Mouse (Mus musculus) forebrain, embryonic 15.5 days (tissue): ENCODE results near the gene Arl8a. TPM values are rescaled to one million over a fixed set of nuclear protein-coding genes. Genes with fewer than 3 reads are reported as not detected.
"Not testable (repeated sequence)": the region's sequence is repeated elsewhere in the genome, so short reads cannot be mapped to it uniquely, and the experiment has no call there.

Experiments used
- ATAC-seq: fragments of 200-750 bp; cut with Nextera tagmentation; replicated peaks from 2 replicates; pipeline ENCODE4 v1.8.0; 2017; ENCODE audit warnings: mild to moderate bottlenecking, moderate TSS enrichment, moderate library complexity
- H3K27ac ChIP-seq: fragments of 300-500 bp; sonication (generic); replicated peaks from 2 replicates; pipeline ENCODE4 v1.5.1; 2015; ENCODE audit warnings: mild to moderate bottlenecking, inconsistent platforms
- H3K27me3 ChIP-seq: fragments of 300-500 bp; sonication (generic); 2 replicates; pipeline ENCODE4 v1.6.1; 2015; ENCODE audit warnings: inconsistent platforms
- H3K36me3 ChIP-seq: fragments of 300-500 bp; sonication (generic); 2 replicates; pipeline ENCODE4 v1.6.1; 2015; ENCODE audit warnings: mild to moderate bottlenecking, inconsistent platforms
- H3K4me1 ChIP-seq: fragments of 300-500 bp; sonication (generic); 2 replicates; pipeline ENCODE4 v1.6.1; 2015; ENCODE audit warnings: inconsistent platforms
- H3K4me2 ChIP-seq: fragments of 300-500 bp; sonication (generic); replicated peaks from 2 replicates; pipeline ENCODE4 v1.6.1; 2015; ENCODE audit warnings: mild to moderate bottlenecking, inconsistent platforms
- H3K4me3 ChIP-seq: fragments of 300-500 bp; sonication (generic); 2 replicates; pipeline ENCODE4 v1.5.1; 2015; ENCODE audit warnings: mild to moderate bottlenecking, inconsistent platforms
- H3K9ac ChIP-seq: fragments of 300-500 bp; sonication (generic); replicated peaks from 2 replicates; pipeline ENCODE4 v1.6.1; 2015; ENCODE audit warnings: mild to moderate bottlenecking, inconsistent platforms
- H3K9me3 ChIP-seq: fragments of 300-500 bp; sonication (generic); 2 replicates; pipeline ENCODE4 v1.6.1; 2016; ENCODE audit warnings: inconsistent platforms
- WGBS: fragments of 180-500 bp; shearing (Covaris S2); methylation state at CpG from one replicate; pipeline ENCODE4 v1.1.7; 2015; ENCODE audit warnings: mixed read lengths; 5-methylcytosine and 5-hydroxymethylcytosine counted together
- polyA plus RNA-seq: library from polyadenylated mRNA; unstranded; fragments of >200 nt; fragmentation: Nextera tagmentation; extraction: Ambion mirVana; gene quantifications from 2 replicates; pipeline ENCODE4 v1.2.1, GENCODE M21; 2015

Arl8a gene
- polyA plus RNA-seq, 1 experiment from 2014 or later: 307 TPM

GRCm38 (mm10) chr1:135177724-135178123 is 31.1 kb downstream of the Arl8a start:
- no peaks in the 10 kb centered on the region for H3K9me3 ChIP-seq
- no peak overlapping the region for H3K9ac ChIP-seq
- H3K4me3 ChIP-seq: no peak overlapping the region
- no peaks in the 10 kb centered on the region for H3K36me3 ChIP-seq
- H3K4me1 ChIP-seq: 0 out of 2 replicates have a peak, but pooled peaks cover 8% of the 10 kb centered on the region
- ATAC-seq: no peak
- no peak overlapping the region for H3K27ac ChIP-seq
- WGBS: 71% methylated on average over 3 of the region's 3 CpGs
- H3K4me2 ChIP-seq: no peak overlapping the region
- H3K27me3 ChIP-seq: no peaks in the 10 kb centered on the region

GRCm38 (mm10) chr1:135178863-135179262 is 32.2 kb downstream of the Arl8a start:
- H3K4me3 ChIP-seq: no peak overlapping the region
- H3K4me1 ChIP-seq: 0 out of 2 replicates have a peak, but pooled peaks cover 8% of the 10 kb centered on the region
- no peaks in the 10 kb centered on the region for H3K27me3 ChIP-seq
- ATAC-seq: no peak
- H3K9ac ChIP-seq: no peak overlapping the region
- no peaks in the 10 kb centered on the region for H3K36me3 ChIP-seq
- H3K27ac ChIP-seq: no peak overlapping the region
- no peaks in the 10 kb centered on the region for H3K9me3 ChIP-seq
- no peak overlapping the region for H3K4me2 ChIP-seq
- 90% methylated on average over 7 of the region's 7 CpGs for WGBS

GRCm38 (mm10) chr1:135180830-135181229 is 34.2 kb downstream of the Arl8a start:
- no peak overlapping the region for H3K9ac ChIP-seq
- 0 out of 2 replicates have a peak, but pooled peaks cover 8% of the 10 kb centered on the region for H3K4me1 ChIP-seq
- no peak overlapping the region for H3K27ac ChIP-seq
- no peaks in the 10 kb centered on the region for H3K27me3 ChIP-seq
- 92% methylated on average over 10 of the region's 10 CpGs for WGBS
- no peaks in the 10 kb centered on the region for H3K9me3 ChIP-seq
- H3K4me3 ChIP-seq: no peak overlapping the region
- no peak overlapping the region for H3K4me2 ChIP-seq
- ATAC-seq: no peak
- H3K36me3 ChIP-seq: no peaks in the 10 kb centered on the region

GRCm38 (mm10) chr1:135181275-135181674 is 34.7 kb downstream of the Arl8a start:
- Histone ChIP-seq H3K4me1 (0 out of 2 replicates have a peak, but pooled peaks cover 8% of the 10 kb centered on the region), H3K4me2 (no peak overlapping the region), H3K27me3 (no peaks in the 10 kb centered on the region), H3K36me3 (no peaks in the 10 kb centered on the region), H3K27ac (no peak overlapping the region), H3K4me3 (no peak overlapping the region), H3K9ac (no peak overlapping the region), H3K9me3 (no peaks in the 10 kb centered on the region)
- 71% methylated on average over 4 of the region's 4 CpGs for WGBS
- ATAC-seq: no peak

GRCm38 (mm10) chr1:135181880-135182623 is 35.4 kb downstream of the Arl8a start:
- Histone ChIP-seq H3K27ac (no peak overlapping the region), H3K36me3 (no peaks in the 10 kb centered on the region), H3K27me3 (no peaks in the 10 kb centered on the region)

GRCm38 (mm10) chr1:135182975-135183374 is 36.4 kb downstream of the Arl8a start:
- H3K4me1 ChIP-seq: 0 out of 2 replicates have a peak, but pooled peaks cover 8% of the 10 kb centered on the region
- no peaks in the 10 kb centered on the region for H3K27me3 ChIP-seq
- H3K36me3 ChIP-seq: no peaks in the 10 kb centered on the region
- no peak overlapping the region for H3K27ac ChIP-seq
- no peak overlapping the region for H3K9ac ChIP-seq
- no peak for ATAC-seq
- H3K9me3 ChIP-seq: no peaks in the 10 kb centered on the region
- no peak overlapping the region for H3K4me2 ChIP-seq
- no peak overlapping the region for H3K4me3 ChIP-seq
- WGBS: 77% methylated on average over 3 of the region's 3 CpGs

More at GRCm38 (mm10) chr1:135181880-135182623, 35.4 kb downstream of the Arl8a start:
- Histone ChIP-seq H3K4me1 (0 out of 2 replicates have a peak, but pooled peaks cover 8% of the 10 kb centered on the region), H3K4me2 (no peak overlapping the region), H3K4me3 (no peak overlapping the region), H3K9me3 (no peaks in the 10 kb centered on the region), H3K9ac (no peak overlapping the region)
- 59% methylated on average over 8 of the region's 8 CpGs for WGBS
- no peak for ATAC-seq

- no peak overlapping the region for H3K4me3 ChIP-seq
- no peaks in the 10 kb centered on the region for H3K36me3 ChIP-seq
- no peaks in the 10 kb centered on the region for H3K9me3 ChIP-seq
- no peak for ATAC-seq
- no peaks in the 10 kb centered on the region for H3K27me3 ChIP-seq
- no peak overlapping the region for H3K27ac ChIP-seq
- 84% methylated on average over 4 of the region's 4 CpGs for WGBS
- no peak overlapping the region for H3K4me2 ChIP-seq
- no peak overlapping the region for H3K9ac ChIP-seq
- 0 out of 2 replicates have a peak, but pooled peaks cover 8% of the 10 kb centered on the region for H3K4me1 ChIP-seq
These were observed 36.8 kb downstream of the Arl8a start for GRCm38 (mm10) chr1:135183448-135183847.

- no peaks in the 10 kb centered on the region for H3K9me3 ChIP-seq
- no peaks in the 10 kb centered on the region for H3K27me3 ChIP-seq
- H3K4me2 ChIP-seq: no peak overlapping the region
- no peak overlapping the region for H3K27ac ChIP-seq
- H3K4me1 ChIP-seq: 0 out of 2 replicates have a peak, but pooled peaks cover 8% of the 10 kb centered on the region
- ATAC-seq: no peak
- WGBS: 77% methylated on average over 11 of the region's 11 CpGs
- H3K9ac ChIP-seq: no peak overlapping the region
- no peak overlapping the region for H3K4me3 ChIP-seq
- H3K36me3 ChIP-seq: no peaks in the 10 kb centered on the region
These were observed 37.4 kb downstream of the Arl8a start for GRCm38 (mm10) chr1:135183941-135184570.

- no peak overlapping the region for H3K4me3 ChIP-seq
- no peak overlapping the region for H3K9ac ChIP-seq
- H3K27me3 ChIP-seq: no peaks in the 10 kb centered on the region
- no peak for ATAC-seq
- H3K36me3 ChIP-seq: no peaks in the 10 kb centered on the region
- H3K27ac ChIP-seq: no peak overlapping the region
- 0 out of 2 replicates have a peak, but pooled peaks cover 8% of the 10 kb centered on the region for H3K4me1 ChIP-seq
- H3K9me3 ChIP-seq: no peaks in the 10 kb centered on the region
- no peak overlapping the region for H3K4me2 ChIP-seq
- 27% methylated on average over 5 of the region's 5 CpGs for WGBS
These were observed 39.3 kb downstream of the Arl8a start for GRCm38 (mm10) chr1:135185936-135186335.

- 37% methylated on average over 8 of the region's 8 CpGs for WGBS
- no peak for ATAC-seq
- no peak overlapping the region for H3K4me2 ChIP-seq
- H3K9ac ChIP-seq: no peak overlapping the region
- H3K4me3 ChIP-seq: no peak overlapping the region
- H3K27ac ChIP-seq: no peak overlapping the region
- no peaks in the 10 kb centered on the region for H3K9me3 ChIP-seq
- no peaks in the 10 kb centered on the region for H3K36me3 ChIP-seq
- H3K4me1 ChIP-seq: 0 out of 2 replicates have a peak, but pooled peaks cover 8% of the 10 kb centered on the region
- no peaks in the 10 kb centered on the region for H3K27me3 ChIP-seq
These were observed 39.8 kb downstream of the Arl8a start for GRCm38 (mm10) chr1:135186427-135186826.

- not testable (repeated sequence) for H3K36me3 ChIP-seq, H3K27ac ChIP-seq, H3K9ac ChIP-seq, H3K4me1 ChIP-seq, H3K9me3 ChIP-seq, H3K27me3 ChIP-seq, H3K4me2 ChIP-seq, H3K4me3 ChIP-seq, ATAC-seq
- 43% methylated on average over 2 of the region's 2 CpGs for WGBS
These were observed 40.4 kb downstream of the Arl8a start for GRCm38 (mm10) chr1:135187016-135187415.

GRCm38 (mm10) chr1:135188197-135188596 is 41.6 kb downstream of the Arl8a start:
- H3K27me3 ChIP-seq: no peaks in the 10 kb centered on the region
- WGBS: 14% methylated on average over 3 of the region's 3 CpGs

More at GRCm38 (mm10) chr1:135188197-135188596, 41.6 kb downstream of the Arl8a start:
- no peaks in the 10 kb centered on the region for H3K4me1 ChIP-seq
- ATAC-seq: no peak
- H3K9me3 ChIP-seq: no peaks in the 10 kb centered on the region
- H3K4me2 ChIP-seq: no peak overlapping the region
- H3K27ac ChIP-seq: no peak overlapping the region
- H3K4me3 ChIP-seq: no peak overlapping the region
- H3K36me3 ChIP-seq: no peaks in the 10 kb centered on the region
- no peak overlapping the region for H3K9ac ChIP-seq
